Mouse (Mus musculus) ES-E14 (cell line): ENCODE data around the gene Tbc1d7.

Experiments
- CHD2 ChIP-seq: IDR thresholded peaks from 2 replicates; pipeline ENCODE4 v1.6.1; 2014; ENCODE audit warnings: mild to moderate bottlenecking, low read depth, low read length, inconsistent platforms
- HCFC1 ChIP-seq: IDR thresholded peaks from 2 replicates; pipeline ENCODE4 v1.6.1; 2012; ENCODE audit warnings: low read length, inconsistent platforms, borderline replicate concordance; ENCODE audit not compliant: insufficient read depth
- MAFK ChIP-seq: IDR thresholded peaks from 2 replicates; pipeline ENCODE4 v1.6.1; 2014; ENCODE audit warnings: mild to moderate bottlenecking, low read depth, low read length, inconsistent platforms; ENCODE audit not compliant: insufficient read depth
- ZC3H11A ChIP-seq: IDR thresholded peaks from 2 replicates; pipeline ENCODE4 v1.6.1; 2012; ENCODE audit warnings: low read depth, mild to moderate bottlenecking, inconsistent platforms, low read length, borderline replicate concordance

DNA sequence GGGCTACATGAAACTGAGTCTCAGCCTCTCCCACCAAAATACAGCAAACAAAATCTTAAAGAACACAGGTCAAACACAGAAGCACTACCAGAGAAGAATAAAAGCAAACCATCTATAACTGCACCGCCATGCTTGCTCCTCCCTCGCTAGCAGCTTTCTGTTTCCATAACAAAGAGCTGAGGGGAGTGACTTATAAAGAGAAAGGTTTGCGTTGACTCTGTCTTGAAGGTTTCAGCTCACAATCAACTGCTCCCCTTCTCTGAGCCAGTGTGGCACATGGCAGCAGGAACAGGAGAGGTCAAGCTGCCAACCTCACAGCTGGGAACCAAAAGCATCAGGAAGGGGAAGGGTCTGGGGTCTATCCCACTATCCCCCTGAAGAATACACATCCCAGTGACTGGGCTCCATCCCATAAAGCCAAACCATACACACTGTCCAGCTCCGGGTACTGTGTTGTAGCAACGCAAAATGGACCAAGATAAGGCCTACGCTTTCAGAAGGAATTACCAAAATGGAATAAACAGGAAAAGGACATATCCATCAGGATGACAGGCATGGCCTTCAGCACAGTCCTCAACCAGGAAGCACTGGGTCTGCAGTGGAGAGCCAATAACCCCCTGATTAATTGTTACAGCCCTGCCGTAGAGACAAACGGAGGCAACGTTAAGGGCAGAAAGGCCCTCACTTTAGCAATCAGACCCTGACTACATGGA is 44.8 kb upstream of the Tbc1d7 start:
- no peak for TF ChIP-seq MAFK
- TF ChIP-seq HCFC1: no peak
- no peak for TF ChIP-seq ZC3H11A
- TF ChIP-seq CHD2: no peak
